Mouse (Mus musculus) stomach, postnatal 0 days (tissue): ENCODE results near the gene Dagla.

Experiments
- CTCF ChIP-seq: IDR thresholded peaks from 2 replicates; pipeline ENCODE4 v1.5.1; 2016; ENCODE audit warnings: antibody characterized with exemption, low read depth, mild to moderate bottlenecking, moderate library complexity
- EP300 ChIP-seq: optimal IDR thresholded peaks from 2 replicates; pipeline ENCODE3; 2016; ENCODE audit warnings: antibody characterized with exemption

DNA sequence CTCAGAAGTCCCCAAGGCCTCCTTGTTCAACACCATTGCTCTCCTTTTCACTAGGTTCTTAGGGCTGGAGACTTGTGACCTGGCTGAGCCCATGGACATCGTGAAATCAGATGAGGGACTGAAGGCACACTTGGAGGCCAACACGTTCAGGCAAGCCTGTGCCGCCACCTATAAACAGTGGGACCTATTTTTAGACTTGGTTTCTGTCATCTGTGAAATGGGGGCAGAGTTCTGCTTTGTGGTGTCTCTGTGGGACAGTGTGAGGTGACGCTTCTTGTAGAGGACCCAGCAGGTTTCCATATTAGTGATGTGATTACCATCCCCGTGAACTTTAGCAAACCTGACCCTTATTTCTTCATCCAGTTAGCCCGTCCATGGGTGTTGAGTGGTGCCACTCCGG is 47.5 kb upstream of the Dagla start:
- TF ChIP-seq CTCF, result no peak
- TF ChIP-seq EP300, result no peak
